Mouse (Mus musculus) ES-CJ7 (cell line): ENCODE measurements at regions not wholly inside any gene's neighbourhood (a gene's known extent, or its start where the extent isn't known, plus 50 kb on each side); places are given as distances from the start of the nearest gene placed in this dataset.

Experiments used
- DNase-seq: peaks from one replicate; pipeline ENCODE4 v3.0.0; 2011; ENCODE audit warnings: low read depth, low spot score

DNA sequence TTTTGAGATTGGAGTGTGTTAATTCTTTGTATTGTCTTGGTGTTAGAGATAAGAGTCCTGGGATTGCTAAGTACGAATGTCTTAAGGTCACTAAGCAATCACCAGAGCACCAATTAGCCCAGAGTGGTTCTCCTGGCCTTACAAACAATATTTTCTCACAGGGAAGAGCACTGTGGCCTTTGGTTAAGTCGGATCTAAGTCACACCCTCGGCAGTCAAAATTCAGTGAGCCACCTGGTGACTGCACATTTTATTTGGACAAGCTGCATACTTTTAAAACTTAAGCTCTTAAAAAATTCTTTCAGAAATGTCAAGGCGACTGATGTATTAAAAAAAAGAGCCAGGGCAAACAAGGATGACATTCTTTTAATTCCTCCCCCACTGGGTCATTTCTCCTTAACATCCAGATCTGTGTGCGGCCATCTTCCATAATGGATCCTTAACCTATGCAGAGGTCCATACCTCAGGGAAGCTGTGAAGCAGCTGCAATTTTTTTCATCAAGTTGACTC lies 60.9 kb upstream of the Foxa2 start:
- no peak for DNase-seq

DNA sequence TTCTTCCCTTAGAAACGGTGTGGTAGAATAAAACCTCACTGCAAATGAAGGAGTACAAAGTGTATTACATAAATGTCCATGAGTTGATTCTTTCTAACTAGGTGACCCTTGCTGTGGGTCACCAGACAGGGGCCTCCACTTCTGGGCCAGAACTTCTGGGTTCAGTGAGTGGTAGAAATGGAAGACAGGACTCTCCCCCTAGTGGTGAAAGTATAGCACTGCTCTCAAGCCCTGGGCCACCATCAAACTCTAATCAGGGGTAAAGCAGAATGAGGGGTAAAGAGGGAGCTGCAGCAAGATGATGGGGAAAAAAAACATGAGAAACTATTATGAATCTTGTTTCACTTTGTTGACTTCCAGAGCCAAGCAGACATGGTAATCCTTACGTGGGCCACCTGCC lies 63.4 kb upstream of the Foxa2 start:
- peak; percentile 34 for DNase-seq

DNA sequence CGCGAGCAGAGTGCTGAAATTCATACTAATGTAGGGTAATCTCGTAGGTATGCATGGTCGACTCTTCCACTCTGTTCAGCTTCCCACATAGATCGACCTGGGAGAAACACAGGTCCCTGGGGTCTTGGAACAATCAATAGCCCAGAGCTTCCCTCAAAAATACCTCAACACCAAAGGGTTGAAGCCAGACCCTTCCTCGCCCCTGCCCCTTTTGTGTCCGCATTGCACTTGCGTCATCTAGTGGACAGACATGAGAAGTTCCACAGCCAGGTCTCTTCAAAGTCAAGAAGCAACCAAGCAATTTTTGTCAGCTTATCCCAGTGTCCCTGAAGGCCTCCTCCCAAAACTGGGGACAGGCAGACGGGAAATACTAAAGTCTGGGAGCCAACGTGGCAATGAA lies 65.1 kb upstream of the Foxa2 start:
- peak; percentile 56 for DNase-seq

DNA sequence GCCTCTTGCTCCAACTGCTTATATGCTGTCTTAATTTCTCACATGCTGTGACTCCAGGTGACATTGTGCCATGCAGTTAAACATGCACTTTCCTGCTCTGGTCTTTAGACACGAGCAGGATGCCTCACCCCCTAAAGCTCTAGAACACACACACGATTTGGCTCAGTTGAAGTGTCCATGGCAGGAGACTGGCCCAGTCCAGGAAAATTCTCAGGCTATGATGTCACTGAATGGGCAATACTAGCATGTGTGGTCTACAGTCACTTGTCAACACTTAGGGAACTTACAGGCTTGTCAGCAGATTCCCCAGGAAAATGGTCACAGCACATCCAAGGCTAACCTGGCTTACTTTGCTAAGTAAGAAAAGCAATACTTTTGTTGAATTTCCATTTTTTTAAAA lies 66.4 kb upstream of the Foxa2 start:
- no peak for DNase-seq

DNA sequence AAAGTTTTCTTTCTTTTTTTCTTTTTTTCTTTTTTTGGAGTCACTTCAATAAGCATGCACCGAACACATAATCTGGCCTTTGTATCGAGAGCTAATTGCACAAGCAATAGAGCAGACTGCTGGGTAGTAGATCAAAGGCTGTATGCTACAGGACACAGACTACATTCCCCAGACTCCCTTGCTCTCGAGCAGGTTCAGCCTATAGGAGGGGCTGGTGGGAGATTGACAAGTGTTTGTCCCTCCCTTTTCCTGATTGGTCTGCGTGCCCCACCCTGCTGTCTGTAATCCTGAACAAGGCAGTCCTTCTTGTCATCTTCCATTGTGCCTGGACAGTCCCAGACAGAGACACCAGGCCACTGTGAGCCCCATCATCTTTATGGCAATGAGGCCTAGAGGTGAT lies 67.8 kb upstream of the Foxa2 start:
- DNase-seq, result peak; percentile 64

DNA sequence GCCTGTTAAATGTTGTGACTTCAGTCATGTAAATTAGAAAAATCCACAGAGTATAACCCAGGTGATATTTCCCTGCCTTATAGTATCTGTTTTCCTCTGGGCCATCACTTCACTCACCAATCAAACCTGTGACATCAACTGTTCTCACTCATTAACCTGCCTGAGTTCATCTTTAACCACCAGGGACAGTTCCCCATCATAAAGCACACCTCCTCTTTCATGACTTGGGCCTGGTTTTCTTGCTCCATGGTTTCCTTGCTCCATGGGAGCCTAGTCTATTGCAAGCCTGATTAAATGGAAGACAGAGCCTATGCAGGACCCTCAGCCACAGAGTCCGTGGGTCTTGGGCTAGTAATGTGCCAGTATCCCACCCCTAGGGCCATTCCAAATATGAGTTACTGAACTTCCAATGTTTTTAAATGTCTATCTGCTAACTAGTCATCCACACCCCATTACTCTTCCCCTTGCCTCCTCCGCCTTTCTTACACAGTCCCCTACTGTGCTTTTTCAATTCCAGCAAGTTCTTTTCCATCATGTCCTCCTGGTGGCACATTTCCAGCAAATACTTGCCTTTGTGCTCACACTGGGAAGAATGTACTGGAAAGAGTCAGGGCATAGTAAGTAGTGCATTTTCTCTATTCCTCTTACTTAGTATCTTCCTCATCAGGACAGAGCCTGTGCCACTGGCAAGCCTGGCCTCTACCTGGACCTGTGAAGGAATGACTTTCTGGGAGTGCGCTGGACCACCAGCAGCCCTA lies 69.4 kb upstream of the Foxa2 start:
- DNase-seq, result no peak

DNA sequence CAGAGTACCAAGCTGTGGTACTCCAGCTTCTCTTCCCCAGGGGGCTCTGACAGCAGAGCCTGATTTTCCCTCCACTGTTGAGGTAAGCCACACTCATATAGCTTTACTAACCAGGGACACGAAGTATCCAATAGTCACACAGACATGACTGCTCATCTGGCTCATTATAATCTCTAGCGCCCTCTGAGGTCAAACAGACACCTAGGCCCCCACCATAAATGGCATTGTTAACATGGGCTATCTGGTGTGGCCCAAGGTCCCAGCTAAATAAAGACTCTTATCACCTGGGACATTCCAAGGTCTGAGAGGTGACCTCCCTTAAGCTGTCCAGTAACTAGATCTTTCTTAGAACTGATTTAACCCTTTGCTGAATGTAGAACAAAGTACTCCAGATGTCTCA lies 70.7 kb upstream of the Foxa2 start:
- no peak for DNase-seq

DNA sequence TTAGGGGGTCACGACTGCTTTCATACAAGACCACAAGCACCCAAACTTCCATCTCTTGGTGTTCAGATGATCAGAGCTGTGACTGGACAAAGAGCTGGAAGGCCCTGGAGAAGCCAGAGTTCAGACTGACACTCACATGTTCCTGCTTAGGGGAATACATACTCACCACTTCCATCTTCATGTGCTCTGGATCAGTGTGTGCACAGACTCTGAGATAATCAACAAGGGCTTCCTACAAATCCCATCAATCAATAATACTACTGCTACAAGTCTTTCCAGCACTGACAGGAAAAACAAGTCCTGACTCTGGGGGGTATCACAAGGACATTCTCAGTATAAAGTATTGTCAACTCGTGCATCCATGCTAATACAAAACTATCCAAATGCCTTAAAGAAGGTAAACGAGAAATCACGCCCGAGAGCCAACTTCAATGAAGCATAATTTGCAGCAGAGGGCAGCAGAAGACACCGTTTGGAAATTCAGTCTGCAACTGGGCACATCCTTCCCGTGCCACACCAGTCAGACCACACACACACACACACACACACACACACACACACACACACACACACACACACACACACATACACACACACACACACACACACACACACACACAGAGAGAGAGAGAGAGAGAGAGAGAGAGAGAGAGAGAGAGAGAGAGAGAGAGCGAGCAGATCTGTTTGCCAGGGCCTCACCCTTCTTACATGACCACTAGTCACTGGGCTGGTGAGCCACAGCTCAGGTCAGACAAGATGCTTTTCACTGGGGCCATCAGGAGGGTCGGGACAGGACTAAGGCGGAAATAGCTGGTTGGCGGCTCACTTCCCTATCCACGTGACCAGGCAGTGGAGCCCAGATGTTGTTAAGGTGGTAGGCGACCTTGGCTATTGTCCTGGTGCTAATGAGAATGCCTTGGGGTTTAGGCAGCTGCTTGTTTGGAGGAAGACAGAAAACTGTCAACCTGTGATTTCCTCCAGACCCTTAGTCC lies 75.4 kb upstream of the Foxa2 start:
- DNase-seq, result peak; percentile 70

DNA sequence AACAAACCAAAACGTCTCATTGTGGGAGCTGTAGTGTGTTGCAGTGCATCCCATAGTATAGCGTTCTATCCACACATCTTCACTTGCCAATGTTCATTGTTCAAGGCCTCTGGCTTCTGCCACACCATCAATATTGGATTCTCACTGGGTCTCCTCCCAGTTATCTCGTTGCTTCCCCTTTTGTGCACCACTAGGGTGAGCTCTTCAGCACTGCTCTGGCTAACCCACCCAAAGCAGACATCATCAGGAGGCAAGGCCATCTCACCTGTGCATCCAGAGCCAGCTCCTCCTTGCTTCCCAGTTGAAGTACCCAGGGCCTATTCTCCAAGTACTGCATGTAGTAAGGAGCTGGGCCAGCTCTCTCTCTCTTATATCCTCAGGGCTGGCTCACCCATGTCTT lies 77.0 kb upstream of the Foxa2 start:
- DNase-seq, result peak; percentile 30

DNA sequence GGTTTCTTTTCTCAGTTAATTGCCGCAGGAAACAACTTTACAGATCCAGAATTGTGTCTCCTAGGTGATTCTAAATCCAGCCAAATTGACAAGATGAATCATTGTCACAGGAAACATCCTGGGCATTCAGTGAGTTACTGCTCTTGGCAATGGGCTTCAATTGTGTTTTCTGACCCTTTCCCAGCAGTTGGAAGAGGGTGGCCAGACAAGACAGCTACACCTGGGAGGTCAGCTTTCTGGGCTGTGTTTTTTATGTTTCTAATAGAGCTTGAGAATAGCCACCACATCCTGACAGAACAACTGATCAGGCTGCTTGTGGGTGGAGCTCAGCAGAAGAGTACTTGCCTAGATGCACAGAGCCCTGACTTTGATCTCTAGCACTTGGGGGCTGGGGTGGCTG lies 87.0 kb upstream of the Foxa2 start:
- no peak for DNase-seq

DNA sequence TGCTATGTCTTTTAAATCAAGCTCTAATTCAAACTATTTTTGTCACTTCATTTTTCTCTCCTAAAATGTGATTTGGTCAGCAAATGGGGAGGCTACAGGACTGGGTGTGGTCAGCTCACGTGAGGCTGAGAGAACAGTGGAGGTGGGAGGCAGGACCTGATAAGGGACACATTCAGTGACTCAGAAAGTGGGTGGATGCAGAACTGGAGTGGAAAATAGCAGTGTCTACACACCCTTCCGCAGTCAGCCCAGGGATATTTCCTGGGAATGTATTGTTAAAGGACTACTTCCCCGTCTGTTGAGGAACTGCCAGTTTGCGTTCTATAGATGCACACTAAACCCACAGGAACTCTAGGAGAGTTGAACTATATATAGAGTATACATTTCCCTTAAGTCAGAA lies 95.2 kb upstream of the Foxa2 start:
- no peak for DNase-seq

DNA sequence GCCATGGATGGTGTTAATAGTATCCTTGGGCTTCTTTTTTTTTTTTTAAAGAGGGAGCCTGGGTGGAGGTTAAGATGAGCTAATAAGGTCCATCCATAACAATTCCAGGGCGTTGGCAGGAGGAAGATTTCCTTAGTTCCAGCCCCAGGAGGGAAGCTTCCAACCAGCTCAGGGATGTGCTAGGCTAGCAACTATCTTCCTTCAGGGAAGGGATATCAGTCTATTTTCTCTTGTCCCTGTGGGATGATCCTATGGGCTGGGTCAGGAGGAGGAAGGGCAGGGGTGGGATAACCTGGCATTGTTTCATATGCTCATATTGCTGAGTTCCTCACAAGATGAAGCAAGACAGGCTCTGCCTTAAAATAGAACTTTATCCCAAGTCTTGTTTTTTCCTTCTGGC lies 98.0 kb upstream of the Foxa2 start:
- DNase-seq, result no peak

DNA sequence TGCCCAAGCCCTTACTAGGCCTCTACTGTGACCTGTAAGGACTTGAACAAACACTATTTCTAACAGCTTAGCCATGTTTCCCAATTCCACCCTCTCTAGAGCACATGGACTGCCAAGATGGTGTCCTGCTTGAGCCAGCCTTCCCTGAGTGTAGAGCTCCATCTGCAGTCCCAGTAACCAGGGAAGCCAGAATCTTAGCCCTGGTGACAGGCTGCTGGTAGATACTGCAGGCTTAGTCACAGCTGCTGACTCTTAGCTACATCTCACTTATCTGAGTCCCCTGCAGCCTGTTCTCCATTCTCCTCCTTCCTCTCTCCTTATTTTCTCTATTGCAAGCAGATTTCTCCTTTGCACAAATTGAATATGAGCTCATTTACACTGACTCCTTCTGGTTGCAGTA lies 101.5 kb upstream of the Foxa2 start:
- no peak for DNase-seq

DNA sequence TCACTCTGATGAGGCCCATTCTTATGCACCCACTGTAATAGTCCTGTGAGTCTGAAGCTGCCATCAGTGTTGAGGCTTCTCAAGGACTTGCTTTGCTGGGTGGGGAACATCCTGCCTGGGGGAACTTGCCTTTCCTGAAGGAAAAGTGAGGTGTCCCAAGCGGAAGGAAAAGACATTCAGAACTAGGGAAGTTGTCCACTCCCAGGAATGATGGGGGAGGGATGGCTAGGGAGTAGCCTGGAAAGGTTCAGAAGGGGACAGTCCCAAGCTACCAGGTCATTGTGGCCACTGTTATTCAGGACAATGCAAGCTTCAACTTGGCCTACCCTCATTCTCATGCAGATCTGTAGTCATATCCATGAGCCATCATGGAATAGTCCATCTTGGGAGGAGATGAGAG lies 102.7 kb upstream of the Foxa2 start:
- DNase-seq, result no peak

DNA sequence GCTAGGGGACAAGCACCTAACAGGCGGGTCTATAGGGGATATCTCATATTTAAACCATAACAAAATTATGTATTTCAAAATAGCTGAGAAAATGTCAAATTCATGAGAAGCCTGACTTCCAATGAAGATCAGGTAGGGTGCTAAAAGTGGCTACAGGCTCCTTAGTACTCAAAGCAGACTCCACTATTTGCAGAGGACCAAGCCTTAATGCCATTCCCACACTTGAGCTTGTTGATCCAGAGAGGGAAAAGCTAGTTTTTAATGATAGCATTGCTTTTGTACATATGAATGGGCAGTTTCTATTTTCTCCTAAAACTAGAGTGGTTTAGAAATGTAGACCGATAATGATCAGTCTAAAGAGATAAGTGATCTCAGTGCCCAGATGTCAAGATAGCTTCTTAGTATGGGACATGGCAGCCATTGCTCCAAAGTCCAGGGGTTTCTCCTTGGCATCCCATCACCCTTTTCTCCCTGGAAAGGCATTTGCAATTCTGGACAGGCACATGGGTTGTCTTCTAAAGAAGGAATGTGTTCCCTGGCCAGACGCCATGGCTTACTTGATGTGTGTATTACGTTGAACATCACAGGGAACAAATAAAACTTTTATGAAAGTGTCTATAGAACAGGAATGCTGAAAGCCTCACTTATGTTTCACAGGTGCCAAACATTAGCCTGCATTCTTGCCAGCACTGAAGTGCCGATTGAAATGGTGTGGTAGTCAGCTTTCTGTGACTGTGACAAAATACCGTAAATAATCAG lies 106.9 kb upstream of the Foxa2 start:
- no peak for DNase-seq

DNA sequence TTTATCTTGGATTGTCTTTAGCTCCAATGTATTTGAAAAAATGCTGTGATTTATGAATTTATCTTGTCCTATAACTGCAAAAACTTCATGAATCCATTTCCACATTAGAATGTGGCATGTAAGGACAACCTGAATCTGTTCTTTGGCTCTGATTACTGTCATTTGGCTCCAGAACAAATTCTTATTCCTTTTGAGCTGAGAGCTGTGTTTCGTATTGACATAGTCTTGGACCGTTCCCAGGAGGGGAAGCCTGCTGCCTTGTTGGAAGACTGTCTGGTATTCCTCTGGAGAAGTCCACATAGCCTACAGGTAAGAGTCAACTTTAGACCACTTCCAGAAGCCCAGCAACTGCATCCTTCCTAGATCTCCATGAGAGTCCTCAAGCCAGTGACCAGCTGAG lies 109.4 kb upstream of the Foxa2 start:
- no peak for DNase-seq

DNA sequence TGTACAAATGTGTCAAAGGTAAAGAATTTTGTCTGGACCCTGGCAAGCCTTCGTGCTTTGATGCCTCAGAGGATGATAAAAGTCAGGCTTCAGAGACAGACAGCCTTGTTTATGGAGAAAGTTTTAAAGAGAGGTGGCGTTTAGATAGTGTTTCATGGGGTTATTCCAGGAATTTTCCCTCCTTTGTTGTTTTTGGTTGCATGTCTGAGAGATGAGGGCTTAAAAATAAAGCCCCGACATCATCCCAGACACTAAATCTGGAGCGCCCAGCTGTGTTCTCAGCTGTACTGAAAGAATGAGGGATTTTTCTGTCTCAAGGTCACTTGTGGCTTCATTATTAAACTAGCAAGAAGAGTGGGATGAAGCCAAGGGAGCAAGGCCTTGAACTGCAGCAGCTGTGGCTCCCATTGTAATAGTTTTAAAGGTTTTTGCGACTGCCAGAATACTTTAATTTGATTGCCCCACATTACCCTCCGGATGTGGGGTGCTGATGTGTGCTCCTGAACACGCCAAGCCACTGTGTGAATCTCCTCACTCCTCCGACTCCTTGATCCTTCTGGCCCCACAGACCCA lies 112.3 kb upstream of the Foxa2 start:
- DNase-seq, result no peak

DNA sequence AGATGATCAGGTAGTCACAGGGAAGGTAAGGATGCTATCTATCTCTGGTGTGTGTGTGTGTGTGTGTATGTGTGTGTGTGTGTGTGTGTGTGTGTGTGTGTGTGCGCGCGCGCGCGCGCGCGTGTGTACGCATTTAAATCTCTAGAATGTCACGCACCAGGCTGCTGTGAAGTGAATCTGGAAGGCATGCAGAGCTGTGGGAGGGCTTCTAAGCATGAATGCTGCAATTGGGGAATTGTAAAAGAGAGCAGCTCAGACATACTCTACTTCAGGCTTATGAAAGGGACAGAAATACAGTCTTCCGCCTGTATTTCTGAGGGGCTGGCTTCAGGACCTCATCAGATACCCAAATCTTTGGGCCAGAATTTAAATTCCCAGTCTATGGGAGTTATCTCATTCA lies 114.2 kb upstream of the Foxa2 start:
- DNase-seq, result no peak

DNA sequence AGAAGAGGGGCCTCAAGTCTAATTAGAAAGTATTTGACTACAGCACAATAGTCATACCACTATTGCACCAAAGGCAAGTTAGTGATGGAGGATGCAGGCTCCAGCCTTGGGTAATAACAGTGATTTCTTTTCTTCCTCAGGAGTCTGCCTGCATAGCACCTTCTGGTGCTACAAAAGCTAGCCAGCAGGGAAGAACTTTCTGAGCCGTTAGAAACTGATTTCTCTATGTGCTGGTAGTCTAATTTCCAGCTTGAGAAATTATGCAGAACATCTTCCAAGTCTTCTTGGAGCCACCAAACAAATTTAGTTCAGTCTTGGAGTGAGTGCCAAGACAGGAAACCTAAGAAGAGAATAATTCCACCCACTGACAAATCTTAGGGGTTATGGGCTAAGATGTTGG lies 115.2 kb upstream of the Foxa2 start:
- no peak for DNase-seq

DNA sequence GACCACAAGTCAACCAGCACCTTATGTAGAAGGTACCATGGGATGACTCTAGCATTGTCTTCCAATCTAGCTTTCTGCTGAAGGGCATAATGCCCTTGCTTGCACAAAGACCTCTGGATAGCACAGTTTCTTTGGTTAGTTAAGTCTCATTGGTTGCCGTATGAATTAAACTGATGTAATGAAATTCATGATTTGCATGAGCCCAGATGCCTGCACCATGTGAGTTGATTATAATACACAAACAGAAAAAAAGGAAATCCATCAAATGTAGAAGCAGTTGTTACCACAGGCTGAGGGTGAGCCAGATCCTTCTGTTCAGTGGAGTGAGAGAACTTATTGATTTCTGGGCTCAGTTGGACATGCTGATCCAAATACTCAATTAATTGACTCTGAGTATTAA lies 115.8 kb upstream of the Foxa2 start:
- DNase-seq, result no peak

DNA sequence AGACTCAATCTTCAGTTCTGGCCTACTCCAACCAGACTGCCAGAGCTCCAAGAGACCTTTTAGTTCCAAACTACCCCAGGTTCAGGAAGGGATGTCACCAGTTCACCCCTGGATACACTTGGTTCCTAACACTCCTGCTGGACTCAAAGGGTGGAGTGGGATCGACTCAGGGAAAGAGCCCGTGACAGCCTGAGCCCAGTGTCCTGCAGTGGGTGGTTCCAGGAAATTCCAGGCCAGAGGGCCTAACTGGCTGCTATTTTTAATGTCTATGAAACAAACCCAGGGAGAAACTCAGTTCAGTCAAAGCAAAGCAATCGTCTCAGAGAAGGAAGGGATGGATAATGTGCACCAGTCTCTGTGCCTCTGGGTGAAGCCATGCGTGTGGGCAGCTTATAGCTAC lies 124.3 kb upstream of the Foxa2 start:
- DNase-seq, result no peak

DNA sequence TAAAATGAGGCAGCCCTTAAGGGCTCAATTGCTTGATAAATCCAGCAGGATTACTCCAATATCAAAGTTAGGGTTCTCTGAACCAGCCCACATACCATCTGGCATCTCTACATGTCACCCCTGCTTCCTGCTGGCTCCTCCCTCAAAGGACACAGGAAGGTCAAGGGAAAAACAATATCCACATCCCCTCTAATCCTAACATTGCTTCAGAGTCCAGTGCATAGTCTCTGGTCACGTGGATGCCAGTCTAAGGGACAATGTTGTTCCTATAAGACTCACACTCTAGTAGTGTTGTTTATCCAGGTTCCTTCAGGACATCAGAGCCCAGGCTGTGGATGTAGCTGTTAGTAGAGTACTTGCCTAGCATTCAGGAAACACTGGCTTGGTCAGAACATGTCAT lies 124.9 kb upstream of the Foxa2 start:
- DNase-seq, result no peak
